Mouse (Mus musculus) mature B cell (primary cell): ENCODE measurements at regions not wholly inside any gene's neighbourhood (a gene's known extent, or its start where the extent isn't known, plus 50 kb on each side); places are given as distances from the start of the nearest gene placed in this dataset.

Experiments
- in situ Hi-C: fragments of 300-500 bp; cut with MboI; formaldehyde crosslinking; loops from 2 replicates; pipeline ENCODE4 v1.14.3; 2019

DNA sequence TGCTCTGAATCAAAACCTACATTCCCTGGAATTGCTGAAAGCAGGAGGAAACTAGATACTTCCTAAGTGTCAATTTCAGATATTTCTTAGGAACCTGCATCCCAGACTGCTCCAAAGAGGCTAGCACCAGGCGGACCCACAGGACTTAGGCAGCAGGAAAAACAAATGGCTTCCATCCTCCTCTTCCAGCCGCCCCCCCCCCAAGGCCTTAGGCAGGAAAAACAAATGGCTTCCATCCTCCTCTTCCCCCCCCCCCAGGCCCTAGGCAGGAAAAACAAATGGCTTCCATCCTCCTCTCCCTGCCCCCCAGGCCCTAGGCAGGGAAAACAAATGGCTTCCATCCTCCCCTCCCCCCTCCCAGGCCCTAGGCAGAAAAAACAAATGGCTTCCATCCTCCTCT, 64.5 kb upstream of the Nap1l2 start:
- in situ Hi-C loops, result loop anchor here (25.0 kb wide), 1 partner anchor 111 kb away; the partner anchor contains the start of gene Chic1

DNA sequence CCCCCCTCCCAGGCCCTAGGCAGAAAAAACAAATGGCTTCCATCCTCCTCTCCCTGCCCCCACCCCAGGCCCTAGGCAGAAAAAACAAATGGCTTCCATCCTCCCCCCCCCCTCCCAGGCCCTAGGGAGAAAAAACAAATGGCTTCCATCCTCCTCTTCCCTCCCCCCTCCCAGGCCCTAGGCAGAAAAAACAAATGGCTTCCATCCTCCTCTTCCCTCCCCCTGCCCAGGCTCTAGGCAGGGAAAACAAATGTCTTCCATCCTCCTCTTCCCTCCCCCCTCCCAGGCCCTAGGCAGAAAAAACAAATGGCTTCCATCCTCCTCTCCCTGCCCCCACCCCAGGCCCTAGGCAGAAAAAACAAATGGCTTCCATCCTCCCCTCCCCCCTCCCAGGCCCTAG, 65.0 kb upstream of the Nap1l2 start:
- in situ Hi-C loops, result loop anchor here (25.0 kb wide), 1 partner anchor 111 kb away; the partner anchor contains the start of gene Chic1

DNA sequence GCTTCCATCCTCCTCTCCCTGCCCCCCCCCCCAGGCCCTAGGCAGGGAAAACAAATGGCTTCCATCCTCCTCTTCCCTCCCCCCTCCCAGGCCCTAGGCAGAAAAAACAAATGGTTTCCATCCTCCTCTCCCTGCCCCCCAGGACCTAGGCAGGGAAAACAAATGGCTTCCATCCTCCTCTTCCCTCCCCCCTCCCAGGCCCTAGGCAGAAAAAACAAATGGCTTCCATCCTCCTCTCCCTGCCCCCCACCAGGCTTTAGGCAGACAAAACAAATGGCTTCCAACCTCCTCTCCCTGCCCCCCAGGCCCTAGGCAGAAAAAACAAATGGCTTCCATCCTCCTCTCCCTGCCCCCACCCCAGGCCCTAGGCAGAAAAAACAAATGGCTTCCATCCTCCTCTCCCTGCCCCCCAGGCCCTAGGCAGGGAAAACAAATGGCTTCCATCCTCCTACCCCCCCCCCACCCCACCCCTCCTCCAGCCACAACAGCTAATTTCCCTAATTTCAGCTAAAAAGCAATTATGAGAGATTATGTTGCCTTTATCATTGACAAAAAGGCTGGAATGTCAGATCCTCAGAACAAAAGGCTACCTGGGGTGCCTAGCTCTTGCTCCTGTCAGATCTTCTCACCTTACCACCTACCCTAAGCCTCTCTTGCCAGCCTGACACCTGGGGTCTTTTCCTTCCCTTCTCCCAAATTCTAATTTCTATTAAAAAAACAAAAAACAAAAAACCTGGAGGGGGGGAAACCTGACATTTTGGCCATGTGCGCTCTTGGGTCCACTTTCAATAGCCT, 65.8 kb upstream of the Nap1l2 start:
- in situ Hi-C loops, result loop anchor here (25.0 kb wide), 1 partner anchor 110 kb away; the partner anchor contains the start of gene Chic1

DNA sequence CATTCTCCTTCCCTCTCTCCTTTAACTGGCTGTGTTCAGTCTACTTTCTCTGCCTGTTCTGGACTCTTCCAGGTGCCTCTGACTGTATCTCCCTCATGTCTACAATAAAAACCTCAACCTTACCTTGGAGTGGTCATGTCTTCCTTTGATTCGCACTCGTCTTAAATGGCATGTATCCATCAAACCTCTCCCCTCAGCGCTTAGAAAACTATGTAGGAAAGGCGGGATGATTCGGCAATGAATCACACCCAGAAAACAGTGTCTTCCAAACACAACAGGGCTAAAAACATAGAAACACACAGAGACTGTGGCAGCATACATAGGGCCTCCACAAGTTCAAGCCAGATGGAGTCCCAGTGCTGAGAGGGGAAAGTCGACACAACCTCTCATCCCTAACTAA, 66.4 kb upstream of the Nap1l2 start:
- in situ Hi-C loops, result loop anchor here (25.0 kb wide), 1 partner anchor 109 kb away; the partner anchor contains the start of gene Chic1

DNA sequence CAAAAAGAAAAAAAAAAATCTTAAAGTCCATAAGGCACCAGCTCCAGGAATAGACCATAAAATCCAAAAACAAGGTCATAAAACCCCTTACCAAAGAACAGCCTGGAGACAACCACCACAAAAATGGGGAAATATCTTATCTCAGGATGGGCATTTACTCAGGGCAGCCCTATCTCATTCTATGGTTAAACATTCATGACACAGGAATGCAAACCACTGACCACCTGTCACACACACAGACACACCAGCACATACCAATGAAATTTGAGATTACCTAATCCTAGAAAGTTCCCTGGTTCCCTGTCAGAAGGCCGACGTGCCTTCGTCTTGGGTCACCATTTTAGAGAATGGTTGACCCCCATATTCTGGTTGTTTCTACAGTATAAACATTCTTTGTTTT, 66.3 kb upstream of the Cdx4 start:
- in situ Hi-C loops, result loop anchor here (25.0 kb wide), 1 partner anchor 107 kb away; the partner anchor contains the start of gene Chic1

DNA sequence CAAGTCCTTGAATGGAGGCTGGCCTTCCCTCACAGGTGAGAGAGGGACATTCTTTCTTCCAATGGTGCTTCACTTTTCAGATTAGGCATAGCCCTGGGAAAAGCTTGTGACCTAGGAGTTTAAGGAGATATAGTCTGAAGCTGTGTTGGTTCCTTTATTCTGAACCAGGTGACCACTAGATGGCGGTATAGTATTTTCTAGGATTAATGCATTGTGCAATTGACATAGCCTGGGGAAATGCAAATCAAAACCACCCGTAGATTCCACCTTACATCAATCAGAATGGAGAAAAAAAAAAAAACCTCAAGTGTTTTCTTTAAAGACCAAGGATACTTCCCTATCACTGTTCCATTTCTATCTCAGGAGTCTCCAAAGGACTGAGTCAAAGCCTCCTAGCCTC, 61.3 kb upstream of the Cdx4 start:
- in situ Hi-C loops, result loop anchor here (10.0 to 25.0 kb wide), 2 partner anchors 102 to 185 kb away; partner anchors contain the start of gene Chic1
